Mouse (Mus musculus) cerebellum, adult 2 months (tissue): Measurements from ENCODE around the gene Cacna1a. TPM values are rescaled to one million over a fixed set of nuclear protein-coding genes. Genes with fewer than 3 reads are reported as not detected.

ENCODE experiments used
- DNase-seq, 2 experiments: peaks; one replicate each; pipeline ENCODE4 v3.0.0; 2021
- H3K27ac ChIP-seq: fragments of 200-500 bp; 2 replicates; pipeline ENCODE4 v1.5.1; 2012; ENCODE audit warnings: low read length, control low read depth, inconsistent platforms; ENCODE audit not compliant: insufficient read depth
- H3K27me3 ChIP-seq: fragments of 200-500 bp; 2 replicates; pipeline ENCODE4 v1.6.1; 2012; ENCODE audit warnings: inconsistent platforms, mild to moderate bottlenecking, low read length, moderate library complexity; ENCODE audit not compliant: control insufficient read depth, insufficient read depth
- H3K4me1 ChIP-seq: fragments of 200-500 bp; 2 replicates; pipeline ENCODE4 v1.6.1; 2011; ENCODE audit warnings: low read length; ENCODE audit not compliant: control insufficient read depth, insufficient read depth
- H3K4me3 ChIP-seq: fragments of 200-500 bp; replicated peaks from 2 replicates; pipeline ENCODE3; 2011; ENCODE audit warnings: mild to moderate bottlenecking, low read depth, low read length, control low read depth; ENCODE audit not compliant: insufficient read depth
- CTCF ChIP-seq: fragments of 200-500 bp; IDR thresholded peaks from 2 replicates; pipeline ENCODE4 v1.5.1; 2011; ENCODE audit warnings: low read depth, mild to moderate bottlenecking, control low read depth, low read length, moderate library complexity, borderline replicate concordance; ENCODE audit not compliant: insufficient read depth
- POLR2A ChIP-seq: fragments of 200-500 bp; IDR thresholded peaks from 2 replicates; pipeline ENCODE4 v1.6.1; 2011; ENCODE audit warnings: low read length, control low read depth, borderline replicate concordance; ENCODE audit not compliant: insufficient read depth
- WGBS: fragments of 180-500 bp; shearing (Covaris S2); methylation state at CpG from one replicate; pipeline ENCODE4 v1.1.7; 2018; 5-methylcytosine and 5-hydroxymethylcytosine counted together
- polyA plus RNA-seq: library from polyadenylated mRNA; depleted of rRNA; stranded (reverse); fragments of >200 nt; gene quantifications from 2 replicates; pipeline ENCODE4 v1.2.3, GENCODE M21; 2012

Gene Cacna1a
- polyA plus RNA-seq, 1 experiment, result 220 TPM

- TF ChIP-seq CTCF (no peak), POLR2A (no peak)
- Histone ChIP-seq H3K27me3 (no peaks in the 10 kb centered on the region), H3K4me1 (peaks cover 6% of the 10 kb centered on the region; the same call in 1 of the 2 replicates), H3K4me3 (no peak overlapping the region), H3K27ac (no peak overlapping the region)
- 88% methylated on average over 1 of the region's 1 CpGs for WGBS
- DNase-seq, result no peak
Measured at GRCm38 (mm10) chr8:84658951-84659350, 270.7 kb downstream of the Cacna1a start.

- TF ChIP-seq POLR2A, result no peak
- TF ChIP-seq CTCF, result no peak
- Histone ChIP-seq H3K27ac (no peak overlapping the region), H3K4me1 (peaks cover 6% of the 10 kb centered on the region; the same call in 1 of the 2 replicates), H3K27me3 (no peaks in the 10 kb centered on the region), H3K4me3 (peak overlapping the region; percentile 66)
- DNase-seq, result peak in 1 of 2 experiments; percentile 33
- 38% methylated on average over 33 of the region's 33 CpGs for WGBS
Measured at GRCm38 (mm10) chr8:84659936-84660818, 271.9 kb downstream of the Cacna1a start.

- H3K27me3 ChIP-seq, result no peaks in the 10 kb centered on the region
- H3K27ac ChIP-seq, result 0 out of 2 replicates have a peak overlapping the region, but pooled peaks have one; percentile 48
- peak in 1 of 2 experiments; percentile 42 for DNase-seq
- H3K4me3 ChIP-seq, result peak overlapping the region; percentile 66
- TF ChIP-seq CTCF (no peak), POLR2A (no peak)
- WGBS, result 19% methylated on average over 20 of the region's 20 CpGs
- H3K4me1 ChIP-seq, result peaks cover 6% of the 10 kb centered on the region; the same call in 1 of the 2 replicates
Measured at GRCm38 (mm10) chr8:84660819-84661457, 272.7 kb downstream of the Cacna1a start.

GRCm38 (mm10) chr8:84661458-84661871 is 273.2 kb downstream of the Cacna1a start:
- Histone ChIP-seq H3K4me3 (peak overlapping the region; percentile 66), H3K4me1 (peaks cover 6% of the 10 kb centered on the region; the same call in 1 of the 2 replicates), H3K27me3 (no peaks in the 10 kb centered on the region), H3K27ac (peak overlapping the region; percentile 48)
- WGBS, result 1% methylated on average over 24 of the region's 24 CpGs
- no peak for TF ChIP-seq CTCF
- peak; percentile 23; the same call in 1 of the 2 replicates for TF ChIP-seq POLR2A
- peak; percentile 80 to 85 for DNase-seq

GRCm38 (mm10) chr8:84661961-84662571 is 273.8 kb downstream of the Cacna1a start:
- H3K4me3 ChIP-seq, result peak overlapping the region; percentile 66
- WGBS, result under 1% methylated on average over 61 of the region's 61 CpGs
- H3K27me3 ChIP-seq, result no peaks in the 10 kb centered on the region
- H3K27ac ChIP-seq, result peak overlapping the region; percentile 48
- TF ChIP-seq POLR2A, result no peak
- no peak for TF ChIP-seq CTCF
- H3K4me1 ChIP-seq, result peaks cover 3% of the 10 kb centered on the region; the same call in 1 of the 2 replicates
- peak in 1 of 2 experiments; percentile 52 for DNase-seq

- peak within 1 kb of the TSS; percentile 66 for H3K4me3 ChIP-seq
- TF ChIP-seq POLR2A (peak; percentile 100), CTCF (no peak)
- DNase-seq, result peak; percentile 97
- WGBS, result under 1% methylated on average over 27 of the region's 27 CpGs
- no peaks in the 10 kb centered on the region for H3K27me3 ChIP-seq
- peaks cover 3% of the 10 kb centered on the region; the same call in 1 of the 2 replicates for H3K4me1 ChIP-seq
- H3K27ac ChIP-seq, result peak within 1 kb of the TSS; percentile 78
Measured at GRCm38 (mm10) chr8:84662581-84663065, 274.4 kb downstream of the Cacna1a start, which contains the start of gene Ier2. Ier2 (minus strand) TSS chr8:84662852.

- Histone ChIP-seq H3K27me3 (no peaks in the 10 kb centered on the region), H3K4me3 (peak overlapping the region; percentile 98), H3K27ac (peak overlapping the region; percentile 96), H3K4me1 (peaks cover 3% of the 10 kb centered on the region; the same call in 1 of the 2 replicates)
- 2% methylated on average over 43 of the region's 43 CpGs for WGBS
- peak; percentile 74; the same call in 1 of the 2 replicates for TF ChIP-seq POLR2A
- TF ChIP-seq CTCF, result no peak
- peak; percentile 98 for DNase-seq
Measured at GRCm38 (mm10) chr8:84663483-84664327, 275.5 kb downstream of the Cacna1a start.
